Mouse (Mus musculus) right cerebral cortex, postnatal 4 days (tissue): ENCODE results near the gene Tango6.

Source experiments
- DNase-seq: peaks from one replicate; pipeline ENCODE4 v3.0.0-alpha.2; 2022

Tango6 gene

GRCm38 (mm10) chr8:106682971-106683668 lies at the start of gene Tango6:
Gene Tango6 (plus strand): TSS chr8:106683068.
- DNase-seq: peak; percentile 89

- no peak for DNase-seq
Measured at GRCm38 (mm10) chr8:106633361-106634158, 49.3 kb upstream of the Tango6 start.

DNA sequence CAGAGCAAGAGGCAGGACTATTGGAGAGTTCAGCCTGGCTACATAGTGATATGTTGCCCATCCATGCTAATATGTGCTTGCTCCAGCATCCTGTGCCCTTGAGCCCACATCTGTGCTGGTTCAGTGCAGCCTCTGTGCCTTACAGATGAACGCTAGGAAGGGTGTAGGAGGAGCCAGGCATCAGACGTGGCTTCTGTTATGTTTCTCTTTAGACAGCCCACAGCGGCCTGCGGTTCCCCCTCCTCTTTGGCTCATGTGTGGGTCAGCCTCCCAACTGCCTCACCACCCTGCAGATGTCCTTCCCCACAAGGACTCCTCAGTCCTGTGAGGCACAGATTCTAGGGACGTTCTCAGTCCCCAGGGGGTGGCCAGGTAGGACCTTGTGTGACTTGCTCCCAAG lies 47.6 kb upstream of the Tango6 start:
- no peak for DNase-seq

DNA sequence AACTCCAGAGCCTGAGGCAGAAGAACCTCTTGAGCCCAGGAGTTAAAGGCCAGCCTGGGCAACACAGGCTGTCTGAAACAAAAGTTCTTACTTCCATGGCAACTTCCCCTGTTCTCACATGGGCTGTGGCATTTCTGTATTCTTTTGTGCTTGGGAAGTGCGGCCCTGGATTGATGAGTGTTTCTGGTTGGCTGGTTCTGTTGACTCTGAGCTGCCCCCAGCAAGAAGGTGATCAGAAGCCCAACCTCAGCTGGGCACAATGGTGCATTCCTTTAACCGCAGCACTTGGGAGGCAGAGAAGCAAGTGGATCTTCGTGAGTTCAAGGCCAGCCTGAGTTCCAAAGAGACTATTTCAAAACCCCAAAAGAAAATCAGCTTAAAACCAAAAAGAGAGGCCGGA lies 45.4 kb upstream of the Tango6 start:
- no peak for DNase-seq

DNA sequence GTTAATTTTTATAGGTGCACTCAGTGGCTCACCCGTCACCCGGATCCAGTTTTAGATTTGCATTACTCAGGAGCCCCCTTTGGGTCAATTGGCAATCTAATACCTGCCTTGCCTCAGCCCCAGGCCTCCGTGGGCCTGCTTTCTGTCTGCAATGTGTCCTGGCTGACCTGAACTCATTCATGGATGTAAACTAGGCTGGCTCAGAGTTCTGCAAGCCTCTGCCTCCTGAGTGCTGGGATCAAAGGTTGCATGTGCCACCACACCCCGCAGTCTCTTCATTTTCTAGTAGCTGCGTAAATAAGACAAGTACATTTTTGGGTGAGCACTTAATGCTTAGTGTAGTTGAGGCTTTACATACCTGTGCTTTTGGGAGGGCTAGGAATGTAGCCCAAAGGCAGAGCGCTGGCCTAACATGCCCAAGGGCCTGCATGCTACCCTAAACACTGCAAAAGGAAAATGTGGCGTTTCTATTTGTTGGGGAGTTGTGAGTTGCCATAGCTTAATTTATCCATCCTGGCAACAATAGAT lies 44.0 kb upstream of the Tango6 start:
- no peak for DNase-seq

- no peak for DNase-seq
Measured at GRCm38 (mm10) chr8:106640212-106640611, 42.7 kb upstream of the Tango6 start.

DNA sequence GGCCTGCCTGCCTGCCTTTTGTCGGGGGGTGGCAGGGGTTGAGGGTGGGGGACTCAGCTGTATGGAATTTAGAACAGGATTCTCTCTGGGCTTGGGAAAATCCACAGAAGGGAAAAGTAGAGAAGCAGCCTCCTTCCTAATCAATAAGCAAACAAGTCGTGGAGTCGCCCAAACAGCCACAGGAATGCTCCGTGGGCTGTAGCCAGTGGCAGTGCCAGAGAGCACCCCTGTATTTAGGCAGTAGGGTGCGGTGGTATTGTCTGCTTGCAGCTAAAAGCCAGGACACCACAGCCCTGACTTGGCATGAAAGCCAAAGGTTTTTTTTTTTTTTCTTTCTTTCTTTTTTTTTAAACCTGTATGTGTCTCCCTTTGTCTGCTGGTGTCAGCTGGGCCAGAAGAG lies 41.9 kb upstream of the Tango6 start:
- no peak for DNase-seq

GRCm38 (mm10) chr8:106642172-106642571 lies 40.7 kb upstream of the Tango6 start:
- DNase-seq: no peak

GRCm38 (mm10) chr8:106643100-106643499 lies 39.8 kb upstream of the Tango6 start:
- no peak for DNase-seq

GRCm38 (mm10) chr8:106644957-106645356 lies 37.9 kb upstream of the Tango6 start:
- DNase-seq: no peak

DNA sequence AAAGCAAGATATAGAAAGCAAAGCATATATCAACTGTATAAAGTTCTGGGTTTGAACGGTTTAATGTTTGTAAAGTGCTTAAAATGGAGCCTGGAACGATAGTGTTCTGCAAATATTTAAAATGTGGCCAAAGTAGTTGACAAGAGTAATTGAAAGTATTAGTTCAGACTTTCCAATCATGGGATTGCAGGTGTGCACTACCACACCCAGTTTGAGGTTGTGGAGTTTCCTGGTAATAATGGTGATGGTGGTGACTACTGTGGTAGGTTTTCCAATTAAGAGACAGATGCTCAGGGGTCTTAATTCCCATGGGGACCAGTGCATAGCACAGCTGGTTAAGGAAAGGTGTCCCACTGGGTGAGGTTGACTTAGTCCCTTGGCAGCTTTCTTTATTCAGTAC lies 36.7 kb upstream of the Tango6 start:
- no peak for DNase-seq

GRCm38 (mm10) chr8:106646731-106647130 lies 36.1 kb upstream of the Tango6 start:
- no peak for DNase-seq

DNA sequence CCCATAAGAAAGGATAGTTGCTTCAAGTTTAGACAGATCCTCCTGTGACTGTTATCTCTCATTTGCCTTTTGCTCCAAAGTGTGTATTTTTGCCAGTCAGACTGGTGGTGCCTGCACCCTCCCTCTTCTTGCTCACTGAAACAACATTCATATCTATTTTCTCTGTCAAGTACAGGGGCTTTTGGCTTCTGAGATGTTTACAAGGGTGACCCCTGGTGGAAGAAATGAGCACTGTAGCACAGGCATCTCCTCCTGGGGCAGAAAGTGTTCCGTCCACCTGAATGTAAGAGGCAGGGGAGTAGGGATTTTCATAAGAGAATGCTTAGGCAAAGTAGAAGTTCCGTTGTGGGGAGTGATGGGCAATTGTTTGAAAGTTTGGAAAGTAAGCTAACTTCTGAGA lies 35.5 kb upstream of the Tango6 start:
- DNase-seq: peak; percentile 77

- DNase-seq: no peak
Measured at GRCm38 (mm10) chr8:106648421-106648820, 34.4 kb upstream of the Tango6 start.

- DNase-seq: no peak
Measured at GRCm38 (mm10) chr8:106651994-106652393, 30.9 kb upstream of the Tango6 start.

GRCm38 (mm10) chr8:106656046-106656445 lies 26.8 kb upstream of the Tango6 start:
- no peak for DNase-seq

GRCm38 (mm10) chr8:106672786-106673185 lies 10.1 kb upstream of the Tango6 start:
- no peak for DNase-seq

- DNase-seq: no peak
Measured at GRCm38 (mm10) chr8:106674318-106674717, 8.6 kb upstream of the Tango6 start.

DNA sequence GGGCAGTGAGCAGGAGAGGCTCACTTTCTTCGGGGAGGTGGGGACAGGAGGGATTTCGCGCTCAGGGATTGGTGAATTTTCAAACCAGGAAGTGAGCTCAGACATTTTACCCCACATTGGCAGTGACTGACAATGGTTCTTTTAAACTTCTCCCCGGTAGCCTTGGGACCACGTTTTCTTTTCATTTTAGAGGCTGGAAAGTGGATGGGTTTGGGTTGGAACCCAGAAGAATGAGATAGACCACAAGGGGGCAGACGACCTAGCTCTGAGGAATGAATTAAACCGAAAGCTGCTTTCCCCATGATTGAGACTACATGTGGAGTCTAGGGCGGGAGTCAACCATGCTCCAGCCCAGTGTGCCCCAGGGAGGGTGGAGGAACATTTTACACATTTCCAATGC lies 8.0 kb upstream of the Tango6 start:
- no peak for DNase-seq

DNA sequence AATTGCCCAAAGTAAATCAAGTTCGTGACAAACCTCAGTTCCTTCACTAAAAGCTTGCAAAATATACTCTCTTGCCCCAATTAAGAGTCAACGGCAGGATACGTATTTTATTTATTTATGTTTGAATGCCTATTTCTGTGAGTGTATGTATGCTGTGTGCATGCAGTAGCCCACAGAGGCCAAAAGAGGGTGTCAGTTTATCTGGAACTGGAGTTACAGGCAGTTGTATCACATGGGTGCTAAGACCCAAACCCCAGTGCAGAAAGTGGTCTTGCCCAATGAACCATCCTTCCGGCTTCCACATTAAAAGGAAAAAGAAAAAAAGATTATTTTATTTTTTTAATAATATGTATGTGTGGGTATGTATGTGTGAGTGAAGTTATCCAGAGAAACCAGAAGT lies 1.5 kb downstream of the Tango6 start:
- no peak for DNase-seq

DNA sequence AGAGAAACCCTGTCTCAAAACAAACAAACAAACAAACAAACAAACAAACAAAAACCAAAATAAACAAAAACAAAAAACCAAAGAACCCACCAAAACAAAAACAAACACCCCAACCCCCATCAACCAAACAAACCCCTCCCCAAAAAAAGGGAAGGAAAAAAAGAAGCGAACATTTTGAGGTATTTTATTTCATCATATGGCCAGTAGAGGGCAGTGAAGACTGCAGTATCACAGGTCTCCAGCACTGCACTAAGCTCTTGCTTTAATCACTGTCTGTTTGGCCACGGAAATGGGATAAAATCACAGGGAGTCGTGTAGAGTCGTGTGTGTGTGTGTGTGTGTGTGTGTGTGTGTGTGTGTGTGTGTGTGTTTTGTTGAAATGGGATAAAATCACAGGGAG lies 4.6 kb downstream of the Tango6 start:
- DNase-seq: no peak

GRCm38 (mm10) chr8:106697748-106698248 lies 14.9 kb downstream of the Tango6 start:
- no peak for DNase-seq

DNA sequence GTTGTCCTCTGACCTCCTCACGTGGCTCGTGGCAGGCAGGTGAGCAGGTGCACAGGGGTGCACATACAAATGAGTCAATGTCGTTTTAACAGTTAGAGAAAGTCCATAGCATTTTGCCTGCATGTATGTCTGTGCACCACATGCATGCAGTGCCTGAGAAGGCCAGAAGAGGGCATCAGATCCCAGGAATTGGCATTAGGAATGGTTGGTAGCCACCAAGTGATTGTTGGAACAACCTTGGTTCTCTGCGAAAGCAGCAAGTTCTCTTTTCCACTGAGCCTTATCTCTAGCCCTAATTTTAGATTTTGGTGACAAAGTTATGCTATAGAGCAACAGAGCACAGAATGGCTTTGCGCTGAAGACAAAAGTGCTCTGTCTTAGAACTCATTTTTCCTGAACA lies 16.7 kb downstream of the Tango6 start:
- peak; percentile 80 for DNase-seq

GRCm38 (mm10) chr8:106700131-106700530 lies 17.3 kb downstream of the Tango6 start:
- DNase-seq: no peak
